In genomic region chr5:89704264-89704663, GRCm38 (mm10) we compare ENCODE assay signal across 8 mouse cellular contexts.
DNase-seq lines count a peak whose midpoint lies in the region; ATAC-seq lines count a peak whose summit lies in the region.

No protein-coding gene starts in this region.

- H3K9ac ChIP-seq in midbrain, embryonic 15.5 days, result no peak overlapping the region

- peaks cover 11% of the 10 kb centered on the region; the same call in 1 of the 2 replicates for H3K4me1 ChIP-seq in midbrain, embryonic 15.5 days

- no peaks in the 10 kb centered on the region for H3K36me3 ChIP-seq in midbrain, embryonic 15.5 days (replicated peaks)

- H3K9me3 ChIP-seq in midbrain, embryonic 15.5 days, result no peaks in the 10 kb centered on the region

- no peak overlapping the region for H3K4me2 ChIP-seq in midbrain, embryonic 15.5 days

- H3K27me3 ChIP-seq in midbrain, embryonic 15.5 days (replicated peaks), result no peaks in the 10 kb centered on the region

- no peak overlapping the region for H3K27ac ChIP-seq in midbrain, embryonic 15.5 days

- DNase-seq in cerebellum, postnatal 14 days, result peak; percentile 63 to 72
- no peak for DNase-seq in cerebellum, adult 11 months
- DNase-seq in left cerebral cortex, postnatal 25 days (ENCODE audit: low spot score in 2 of 2), result peak; percentile 21 to 39
- no peak for DNase-seq in left cerebral cortex, adult 18-20 months (ENCODE audit: low spot score in 2 of 2)
- DNase-seq in cerebellum, postnatal 25 days, result peak; percentile 10 to 35
- peak; percentile 74 for DNase-seq in kidney, postnatal 10 days
- DNase-seq in B cell, adult 2 months, result no peak

- no peak overlapping the region for H3K4me3 ChIP-seq in midbrain, embryonic 15.5 days

- 19% methylated on average over 1 of the region's 1 CpGs for WGBS in midbrain, embryonic 15.5 days

- intact Hi-C loops in left cerebral cortex, postnatal 25 days (cut with DNase I), result no loop called here

- peak; percentile 38; the same call in 1 of the 2 replicates for ATAC-seq in midbrain, embryonic 15.5 days (replicated peaks)

Comparison
In these comparisons a context has a peak if more than half of its experiments do, and no peak if none do; other contexts are left out.
1. DNase-seq: peak in cerebellum, postnatal 14 days (2 of 2), left cerebral cortex, postnatal 25 days (2 of 2), cerebellum, postnatal 25 days (2 of 2) and kidney, postnatal 10 days (single experiment); none in cerebellum, adult 11 months (single experiment), left cerebral cortex, adult 18-20 months (0 of 2) and B cell, adult 2 months (0 of 2).